ENCODE assay signal across 10 mouse cellular contexts in genomic region chr8:121770845-121771752, GRCm38 (mm10). TPM values are rescaled to one million over a fixed set of nuclear protein-coding genes. Genes with fewer than 3 reads are reported as not detected.
DNase-seq lines count a peak whose midpoint lies in the region.
"Had no signal": no experiment of that assay in that cellular context is flagged by ENCODE, and none has a peak within 500 bp of the region (broad histone marks: within the 10 kb centered on the region; RNA-seq: fewer than 3 reads in every experiment).

No protein-coding gene starts in this region.

- intact Hi-C loops in left cerebral cortex, postnatal 14 days (cut with DNase I): loop anchor here (5.0 kb wide), 1 partner anchor 39 kb away; no protein-coding TSS in a partner anchor

- no peaks in the 10 kb centered on the region for H3K27me3 ChIP-seq in forebrain, embryonic 10.5 days (ENCODE audit: poor library complexity, severe bottlenecking)

- H3K4me1 ChIP-seq in forebrain, embryonic 10.5 days: peaks cover 27% of the 10 kb centered on the region

- peak; percentile 73 for DNase-seq in embryo, embryonic 10 days (ENCODE audit: low spot score)
- DNase-seq in forebrain, embryonic 10.5 days (ENCODE audit: extremely low spot score, low spot score): peak; percentile 29
- DNase-seq in left cerebral cortex, postnatal 14 days (ENCODE audit: low spot score in 2 of 2): peak; percentile 56 to 80
- DNase-seq in retina, embryonic 14.5 days (ENCODE audit: low spot score): peak; percentile 43
- no peak for DNase-seq in cerebellum, adult 9-11 months
- DNase-seq in kidney, adult 18-20 months: no peak
- no peak for DNase-seq in kidney, postnatal 25 days
- DNase-seq: cerebellum, adult 18-20 months; gastrocnemius, postnatal 14 days; liver had no signal

- WGBS in forebrain, embryonic 10.5 days: 34% methylated on average over 19 of the region's 19 CpGs

- peak overlapping the region; percentile 20; the same call in 1 of the 2 replicates for H3K4me3 ChIP-seq in forebrain, embryonic 10.5 days

- peak overlapping the region; percentile 65 for H3K27ac ChIP-seq in forebrain, embryonic 10.5 days

- H3K36me3 ChIP-seq in forebrain, embryonic 10.5 days (replicated peaks): no peaks in the 10 kb centered on the region

- no peaks in the 10 kb centered on the region for H3K9me3 ChIP-seq in forebrain, embryonic 10.5 days

RNA-seq across cellular contexts. Expression of gene Jph3, which starts 41.7 kb away (rescaled TPM):
- 5.6 and 7.7 TPM in 2 replicates for polyA plus RNA-seq in forebrain, embryonic 10.5 days (2016; fragmentation: Nextera tagmentation; extraction: Ambion mirVana)
- 100 to 1,000 TPM; 187 to 192 TPM for total RNA-seq in left cerebral cortex, postnatal 14 days (2021)

RNA-seq across cellular contexts. Expression of gene Klhdc4, which starts 58.3 kb away (rescaled TPM):
- 74.4 and 76.8 TPM in 2 replicates for polyA plus RNA-seq in forebrain, embryonic 10.5 days (2016; fragmentation: Nextera tagmentation; extraction: Ambion mirVana)
- total RNA-seq in left cerebral cortex, postnatal 14 days (2021): 10 to 100 TPM; 26.0 to 27.1 TPM

Comparison
In these comparisons a context has a peak if more than half of its experiments do, and no peak if none do; other contexts are left out.
1. DNase-seq: peak in embryo, embryonic 10 days (single experiment), forebrain, embryonic 10.5 days (single experiment), left cerebral cortex, postnatal 14 days (2 of 2) and retina, embryonic 14.5 days (single experiment); none in cerebellum, adult 9-11 months (single experiment), kidney, adult 18-20 months (single experiment) and kidney, postnatal 25 days (0 of 2).